Mouse (Mus musculus) hindbrain, embryonic 15.5 days (tissue): ENCODE measurements around the gene Arhgap30. TPM values are rescaled to one million over a fixed set of nuclear protein-coding genes. Genes with fewer than 3 reads are reported as not detected.
A peak's percentile ranks its signal among the peaks of the same experiment; 100 is the strongest.

ENCODE experiments used
- ATAC-seq: fragments of 200-750 bp; cut with Nextera tagmentation; 2 replicates; pipeline ENCODE4 v1.8.0; 2017; ENCODE audit warnings: low read depth, moderate number of reproducible peaks, moderate TSS enrichment; ENCODE audit not compliant: low FRiP score
- H3K27ac ChIP-seq: fragments of 300-500 bp; sonication (generic); replicated peaks from 2 replicates; pipeline ENCODE4 v1.5.1; 2015; ENCODE audit warnings: mild to moderate bottlenecking, inconsistent platforms
- H3K27me3 ChIP-seq: fragments of 300-500 bp; sonication (generic); 2 replicates; pipeline ENCODE4 v1.6.1; 2015; ENCODE audit warnings: control low read depth, inconsistent platforms
- H3K36me3 ChIP-seq: fragments of 300-500 bp; sonication (generic); 2 replicates; pipeline ENCODE4 v1.6.1; 2015; ENCODE audit warnings: control low read depth, inconsistent platforms
- H3K4me1 ChIP-seq: fragments of 300-500 bp; sonication (generic); replicated peaks from 2 replicates; pipeline ENCODE4 v1.6.1; 2015; ENCODE audit warnings: control low read depth, inconsistent platforms
- H3K4me2 ChIP-seq: fragments of 300-500 bp; sonication (generic); 2 replicates; pipeline ENCODE4 v1.6.1; 2015; ENCODE audit warnings: moderate library complexity, mild to moderate bottlenecking, inconsistent platforms
- H3K4me3 ChIP-seq: fragments of 300-500 bp; sonication (generic); 2 replicates; pipeline ENCODE4 v1.5.1; 2015; ENCODE audit warnings: mild to moderate bottlenecking, inconsistent platforms
- H3K9ac ChIP-seq: fragments of 300-500 bp; sonication (generic); 2 replicates; pipeline ENCODE4 v1.6.1; 2015; ENCODE audit warnings: inconsistent platforms
- H3K9me3 ChIP-seq: fragments of 300-500 bp; sonication (generic); 2 replicates; pipeline ENCODE4 v1.6.1; 2016; ENCODE audit warnings: control low read depth, inconsistent platforms
- WGBS: fragments of 180-500 bp; shearing (Covaris S2); methylation state at CpG from one replicate; pipeline ENCODE4 v1.1.7; 2015; 5-methylcytosine and 5-hydroxymethylcytosine counted together
- polyA plus RNA-seq: library from polyadenylated mRNA; unstranded; fragments of >200 nt; fragmentation: Nextera tagmentation; extraction: Ambion mirVana; gene quantifications from 2 replicates; pipeline ENCODE4 v1.2.1, GENCODE M21; 2015

Gene Arhgap30
- polyA plus RNA-seq, result 0.60 and 0.87 TPM in 2 replicates

DNA sequence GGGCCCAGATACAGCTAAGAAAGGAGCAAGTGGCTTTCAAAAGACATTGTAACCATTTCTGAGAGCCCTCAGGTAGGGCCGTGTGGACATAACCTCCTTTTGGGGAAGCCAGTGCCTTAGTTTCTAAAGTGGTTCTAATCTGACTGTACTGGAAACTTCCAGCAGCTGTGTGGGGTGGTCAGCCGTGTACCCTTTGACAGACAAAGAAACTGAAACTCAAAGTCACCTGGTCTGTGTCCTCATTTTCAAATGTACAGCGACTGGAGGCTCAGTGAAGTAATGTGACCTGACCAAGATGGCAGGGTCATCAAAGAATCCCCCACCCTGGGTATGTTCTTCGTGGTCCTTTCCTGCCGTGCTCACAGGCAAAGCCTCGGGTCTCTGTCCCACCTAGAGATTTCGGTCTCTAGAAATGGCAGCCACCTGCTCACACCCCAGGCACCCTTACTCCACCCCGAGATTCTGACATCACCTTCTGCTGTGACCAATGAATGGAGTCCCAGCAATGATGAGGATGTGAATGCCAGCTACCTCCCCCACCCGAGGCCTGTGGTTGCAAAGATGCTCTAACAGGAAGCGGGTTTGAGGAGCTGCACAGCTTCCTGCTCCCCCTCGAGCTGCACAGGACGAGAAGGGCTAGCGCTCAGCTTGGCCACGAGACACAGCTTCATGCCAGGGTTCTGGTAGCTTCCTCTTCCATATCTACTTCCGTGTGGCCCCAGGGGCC, at the start of gene Arhgap30:
TSS of gene Arhgap30 (plus strand) at position 579 of the 727 bp plus-strand sequence.
- no peaks in the 10 kb centered on the region for H3K9me3 ChIP-seq
- 85% methylated on average over 15 of the region's 15 CpGs for WGBS
- H3K4me2 ChIP-seq, result no peak within 1 kb of the TSS

GRCm38 (mm10) chr1:171342262-171343207, 46.2 kb upstream of the Arhgap30 start:
- WGBS, result 96% methylated on average over 16 of the region's 16 CpGs
- Histone ChIP-seq H3K9ac (no peak overlapping the region), H3K27ac (no peak overlapping the region), H3K27me3 (no peaks in the 10 kb centered on the region), H3K36me3 (peaks cover 61% of the 10 kb centered on the region), H3K9me3 (no peaks in the 10 kb centered on the region), H3K4me1 (peaks cover 31% of the 10 kb centered on the region), H3K4me2 (no peak overlapping the region), H3K4me3 (no peak overlapping the region)
- ATAC-seq, result no peak

More for the DNA sequence above, at the start of gene Arhgap30:
- no peak within 1 kb of the TSS for H3K9ac ChIP-seq
- no peaks in the 10 kb centered on the region for H3K27me3 ChIP-seq
- no peaks in the 10 kb centered on the region for H3K4me1 ChIP-seq
- H3K4me3 ChIP-seq, result no peak within 1 kb of the TSS
- no peaks in the 10 kb centered on the region for H3K36me3 ChIP-seq
- ATAC-seq, result no peak
- no peak within 1 kb of the TSS for H3K27ac ChIP-seq

- 85% methylated on average over 9 of the region's 9 CpGs for WGBS
Measured at GRCm38 (mm10) chr1:171343922-171344677, 44.7 kb upstream of the Arhgap30 start.

GRCm38 (mm10) chr1:171344715-171345114, 44.0 kb upstream of the Arhgap30 start:
- peaks cover 43% of the 10 kb centered on the region for H3K4me1 ChIP-seq
- H3K27me3 ChIP-seq, result no peaks in the 10 kb centered on the region
- 0 out of 2 replicates have a peak, but pooled peaks have one; percentile 4 for ATAC-seq
- peak overlapping the region; percentile 93 for H3K4me2 ChIP-seq
- 79% methylated on average over 9 of the region's 9 CpGs for WGBS
- H3K9me3 ChIP-seq, result no peaks in the 10 kb centered on the region
- peaks cover 39% of the 10 kb centered on the region for H3K36me3 ChIP-seq
- peak overlapping the region; percentile 73 for H3K9ac ChIP-seq
- 0 out of 2 replicates have a peak overlapping the region, but pooled peaks have one; percentile 87 for H3K27ac ChIP-seq
- peak overlapping the region; percentile 93 for H3K4me3 ChIP-seq

More at GRCm38 (mm10) chr1:171343922-171344677, 44.7 kb upstream of the Arhgap30 start:
- Histone ChIP-seq H3K4me2 (peak overlapping the region; percentile 93), H3K9me3 (no peaks in the 10 kb centered on the region), H3K27ac (no peak overlapping the region), H3K4me1 (peaks cover 43% of the 10 kb centered on the region), H3K36me3 (peaks cover 45% of the 10 kb centered on the region), H3K9ac (no peak overlapping the region), H3K4me3 (peak overlapping the region; percentile 93; the same call in 1 of the 2 replicates), H3K27me3 (no peaks in the 10 kb centered on the region)
- ATAC-seq, result 0 out of 2 replicates have a peak, but pooled peaks have one; percentile 2

DNA sequence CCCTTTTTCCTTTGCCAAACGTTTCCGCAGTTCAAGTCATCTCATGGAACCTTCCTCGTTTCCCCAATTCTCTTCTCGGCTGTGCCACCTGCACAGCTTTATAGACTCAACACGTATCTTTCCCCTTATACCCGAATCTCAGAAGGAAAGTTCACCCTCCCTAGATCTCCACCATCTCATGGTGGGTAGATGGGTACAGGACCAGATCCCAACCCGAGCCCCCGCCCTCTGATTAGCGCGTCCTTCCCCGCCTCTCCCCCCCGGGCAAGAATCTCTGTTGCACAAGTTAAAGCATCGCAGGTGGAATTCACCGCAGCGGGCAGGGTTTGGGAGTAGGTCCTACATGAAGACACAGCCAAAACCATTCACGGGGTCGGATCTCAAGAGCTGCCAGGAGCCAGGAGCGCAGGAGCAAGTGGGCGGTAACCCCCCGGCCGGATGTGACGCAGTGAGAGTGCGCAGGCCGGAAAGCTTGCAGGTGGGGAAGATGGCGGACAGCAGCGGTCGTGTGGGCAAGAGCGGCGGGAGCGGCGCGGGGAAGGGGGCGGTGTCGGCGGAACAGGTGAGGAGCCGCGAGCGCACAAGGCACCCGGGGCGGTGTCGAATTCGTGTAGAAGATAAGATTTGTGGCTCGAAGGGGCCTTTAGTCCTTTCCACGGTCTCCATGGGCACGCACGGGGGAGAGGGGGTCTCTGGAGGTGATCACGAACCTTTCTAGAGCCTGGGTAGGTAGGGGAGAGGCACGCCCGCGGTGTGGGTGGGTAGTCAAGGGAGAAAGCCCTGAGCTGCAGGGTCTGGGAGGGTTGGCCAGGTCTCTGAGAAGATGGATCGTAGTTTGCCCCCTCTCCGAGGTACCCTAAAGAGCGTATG, 43.3 kb upstream of the Arhgap30 start, which contains the start of the genes Nit1 and Pfdn2:
TSS of gene Nit1 (minus strand) at position 422 of the 870 bp plus-strand sequence.
TSS of gene Pfdn2 (plus strand) at position 446 of the 870 bp plus-strand sequence.
- H3K27ac ChIP-seq, result peak within 1 kb of the TSS; percentile 87
- H3K9ac ChIP-seq, result peak within 1 kb of the TSS; percentile 73
- peaks cover 32% of the 10 kb centered on the region for H3K36me3 ChIP-seq
- peak within 1 kb of the TSS; percentile 93 for H3K4me2 ChIP-seq
- no peaks in the 10 kb centered on the region for H3K9me3 ChIP-seq
- H3K27me3 ChIP-seq, result no peaks in the 10 kb centered on the region
- H3K4me1 ChIP-seq, result peaks cover 43% of the 10 kb centered on the region
- H3K4me3 ChIP-seq, result peak within 1 kb of the TSS; percentile 93
- ATAC-seq, result peak; percentile 93
- under 1% methylated on average over 53 of the region's 53 CpGs for WGBS

DNA sequence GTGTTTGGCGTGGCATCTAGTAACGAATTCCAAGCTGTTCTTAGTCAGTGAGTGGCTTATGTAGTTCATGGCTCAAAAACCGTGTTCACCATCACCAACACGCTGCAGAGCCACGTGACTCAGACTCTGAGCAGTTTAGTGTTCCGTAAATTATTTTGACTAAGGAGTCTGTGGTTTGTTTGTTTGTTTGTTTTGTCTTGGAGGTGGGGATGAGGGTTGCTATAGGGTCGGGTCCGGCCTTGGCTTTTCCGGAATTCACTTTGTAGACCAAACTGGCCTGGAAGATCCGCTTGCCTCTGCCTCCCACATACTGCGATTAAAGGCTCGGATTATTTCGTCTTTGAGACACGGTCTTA, 42.7 kb upstream of the Arhgap30 start:
- 1% methylated on average over 14 of the region's 14 CpGs for WGBS
- H3K4me2 ChIP-seq, result peak overlapping the region; percentile 93
- ATAC-seq, result no peak

GRCm38 (mm10) chr1:171348665-171349064, 40.1 kb upstream of the Arhgap30 start:
- 0 out of 2 replicates have a peak, but pooled peaks cover 1% of the 10 kb centered on the region for H3K36me3 ChIP-seq
- H3K9me3 ChIP-seq, result no peaks in the 10 kb centered on the region
- H3K27ac ChIP-seq, result no peak overlapping the region
- H3K27me3 ChIP-seq, result no peaks in the 10 kb centered on the region
- peaks cover 41% of the 10 kb centered on the region for H3K4me1 ChIP-seq
- no peak for ATAC-seq
- no peak overlapping the region for H3K4me2 ChIP-seq
- H3K4me3 ChIP-seq, result no peak overlapping the region
- 88% methylated on average over 3 of the region's 3 CpGs for WGBS
- no peak overlapping the region for H3K9ac ChIP-seq

More for the DNA sequence above, 42.7 kb upstream of the Arhgap30 start:
- Histone ChIP-seq H3K27ac (peak overlapping the region; percentile 87; the same call in 1 of the 2 replicates), H3K36me3 (peaks cover 26% of the 10 kb centered on the region), H3K4me3 (peak overlapping the region; percentile 93), H3K9me3 (no peaks in the 10 kb centered on the region), H3K4me1 (peaks cover 43% of the 10 kb centered on the region), H3K9ac (peak overlapping the region; percentile 73), H3K27me3 (no peaks in the 10 kb centered on the region)

- H3K9ac ChIP-seq, result no peak overlapping the region
- H3K4me2 ChIP-seq, result no peak overlapping the region
- H3K9me3 ChIP-seq, result no peaks in the 10 kb centered on the region
- H3K27ac ChIP-seq, result no peak overlapping the region
- no peak overlapping the region for H3K4me3 ChIP-seq
- ATAC-seq, result no peak
- no peaks in the 10 kb centered on the region for H3K27me3 ChIP-seq
- H3K4me1 ChIP-seq, result peaks cover 35% of the 10 kb centered on the region
- 94% methylated on average over 2 of the region's 2 CpGs for WGBS
- H3K36me3 ChIP-seq, result no peaks in the 10 kb centered on the region
Measured at GRCm38 (mm10) chr1:171349210-171349609, 39.5 kb upstream of the Arhgap30 start.

GRCm38 (mm10) chr1:171355812-171356340, 32.9 kb upstream of the Arhgap30 start:
- 79% methylated on average over 5 of the region's 5 CpGs for WGBS
- Histone ChIP-seq H3K4me3 (no peak overlapping the region), H3K4me2 (no peak overlapping the region), H3K9me3 (no peaks in the 10 kb centered on the region), H3K36me3 (peaks cover 10% of the 10 kb centered on the region; the same call in 1 of the 2 replicates), H3K27me3 (no peaks in the 10 kb centered on the region), H3K27ac (no peak overlapping the region), H3K4me1 (peaks cover 7% of the 10 kb centered on the region), H3K9ac (no peak overlapping the region)
- no peak for ATAC-seq

- Histone ChIP-seq H3K9me3 (no peaks in the 10 kb centered on the region), H3K9ac (no peak overlapping the region), H3K27ac (no peak overlapping the region), H3K4me2 (no peak overlapping the region), H3K27me3 (no peaks in the 10 kb centered on the region), H3K36me3 (peaks cover 10% of the 10 kb centered on the region; the same call in 1 of the 2 replicates), H3K4me3 (no peak overlapping the region), H3K4me1 (peaks cover 13% of the 10 kb centered on the region)
- no peak for ATAC-seq
- WGBS, result 92% methylated on average over 2 of the region's 2 CpGs
Measured at GRCm38 (mm10) chr1:171356814-171357213, 31.9 kb upstream of the Arhgap30 start.
